ENCODE assay signal across 10 mouse cellular contexts in genomic region chr10:80250573-80250972, GRCm38 (mm10). TPM values are rescaled to one million over a fixed set of nuclear protein-coding genes. Genes with fewer than 3 reads are reported as not detected.
DNase-seq lines count a peak whose midpoint lies in the region; ATAC-seq lines count a peak whose summit lies in the region.
"Had no signal": no experiment of that assay in that cellular context is flagged by ENCODE, and none has a peak within 500 bp of the region (broad histone marks: within the 10 kb centered on the region; RNA-seq: fewer than 3 reads in every experiment).

No protein-coding gene starts in this region.

- H3K4me2 ChIP-seq in heart, embryonic 12.5 days: peak overlapping the region; percentile 88
- H3K4me2 ChIP-seq in embryonic facial prominence, embryonic 11.5 days (ENCODE audit: low read depth, low read length): no peak overlapping the region
- H3K4me2 ChIP-seq in hindbrain, embryonic 16.5 days (ENCODE audit: low read length): peak overlapping the region; percentile 90
- peak overlapping the region; percentile 88 for H3K4me2 ChIP-seq in midbrain, embryonic 13.5 days (replicated peaks)

- peaks cover 37% of the 10 kb centered on the region for H3K36me3 ChIP-seq in heart, embryonic 12.5 days
- H3K36me3 ChIP-seq in embryonic facial prominence, embryonic 11.5 days (replicated peaks; ENCODE audit: control insufficient read depth, insufficient read depth, low read depth, low read length): peaks cover 6% of the 10 kb centered on the region; the same call in 1 of the 2 replicates
- H3K36me3 ChIP-seq in hindbrain, embryonic 16.5 days (ENCODE audit: control insufficient read depth, insufficient read depth, low read length): peaks cover 11% of the 10 kb centered on the region
- H3K36me3 ChIP-seq in midbrain, embryonic 13.5 days: peaks cover 24% of the 10 kb centered on the region

- no peaks in the 10 kb centered on the region for H3K9me3 ChIP-seq in heart, embryonic 12.5 days (replicated peaks)
- no peaks in the 10 kb centered on the region for H3K9me3 ChIP-seq in embryonic facial prominence, embryonic 11.5 days (replicated peaks; ENCODE audit: control insufficient read depth, low read length)
- no peaks in the 10 kb centered on the region for H3K9me3 ChIP-seq in hindbrain, embryonic 16.5 days (ENCODE audit: control insufficient read depth, low read length)
- no peaks in the 10 kb centered on the region for H3K9me3 ChIP-seq in midbrain, embryonic 13.5 days

- peak overlapping the region; percentile 79 for H3K4me3 ChIP-seq in heart, embryonic 12.5 days
- peak overlapping the region; percentile 13; the same call in 1 of the 2 replicates for H3K4me3 ChIP-seq in embryonic facial prominence, embryonic 11.5 days (ENCODE audit: low read depth, low read length)
- H3K4me3 ChIP-seq in hindbrain, embryonic 16.5 days (ENCODE audit: low read length): no peak overlapping the region
- peak overlapping the region; percentile 61 for H3K4me3 ChIP-seq in midbrain, embryonic 13.5 days (replicated peaks)

- no peaks in the 10 kb centered on the region for H3K27me3 ChIP-seq in heart, embryonic 12.5 days (replicated peaks)
- H3K27me3 ChIP-seq in embryonic facial prominence, embryonic 11.5 days (ENCODE audit: control insufficient read depth, insufficient read depth, low read length): no peaks in the 10 kb centered on the region
- H3K27me3 ChIP-seq in hindbrain, embryonic 16.5 days (replicated peaks; ENCODE audit: control insufficient read depth, insufficient read depth, low read length): no peaks in the 10 kb centered on the region
- 0 out of 2 replicates have a peak, but pooled peaks cover 7% of the 10 kb centered on the region for H3K27me3 ChIP-seq in midbrain, embryonic 13.5 days

- ATAC-seq in heart, embryonic 12.5 days (ENCODE audit: insufficient number of reproducible peaks, low FRiP score): no peak
- no peak for ATAC-seq in embryonic facial prominence, embryonic 11.5 days (replicated peaks; ENCODE audit: insufficient number of reproducible peaks, low FRiP score, low TSS enrichment, low read depth)
- ATAC-seq in hindbrain, embryonic 16.5 days: no peak
- ATAC-seq in midbrain, embryonic 13.5 days: no peak
- ATAC-seq: inflammation-experienced regulatory T-cells, adult 6 months had no signal

- 74% methylated on average over 4 of the region's 4 CpGs for WGBS in heart, embryonic 12.5 days
- WGBS in embryonic facial prominence, embryonic 11.5 days: 82% methylated on average over 4 of the region's 4 CpGs
- 86% methylated on average over 4 of the region's 4 CpGs for WGBS in hindbrain, embryonic 16.5 days
- WGBS in midbrain, embryonic 13.5 days: 87% methylated on average over 4 of the region's 4 CpGs

- intact Hi-C loops in left cerebral cortex, postnatal 10 days (cut with DNase I): no loop called here

- H3K27ac ChIP-seq in heart, embryonic 12.5 days (ENCODE audit: poor library complexity, severe bottlenecking): no peak overlapping the region
- no peak overlapping the region for H3K27ac ChIP-seq in embryonic facial prominence, embryonic 11.5 days (replicated peaks; ENCODE audit: low read depth, low read length)
- no peak overlapping the region for H3K27ac ChIP-seq in hindbrain, embryonic 16.5 days (ENCODE audit: low read depth, low read length)
- H3K27ac ChIP-seq in midbrain, embryonic 13.5 days: no peak overlapping the region

- peak overlapping the region; percentile 93; the same call in 1 of the 2 replicates for H3K9ac ChIP-seq in heart, embryonic 12.5 days
- no peak overlapping the region for H3K9ac ChIP-seq in embryonic facial prominence, embryonic 11.5 days (replicated peaks; ENCODE audit: low read length)
- H3K9ac ChIP-seq in hindbrain, embryonic 16.5 days (ENCODE audit: low read depth, low read length): no peak overlapping the region
- no peak overlapping the region for H3K9ac ChIP-seq in midbrain, embryonic 13.5 days (replicated peaks)

- H3K4me1 ChIP-seq in heart, embryonic 12.5 days (replicated peaks): peaks cover 31% of the 10 kb centered on the region
- no peaks in the 10 kb centered on the region; the same call in 1 of the 2 replicates for H3K4me1 ChIP-seq in embryonic facial prominence, embryonic 11.5 days (ENCODE audit: control insufficient read depth, insufficient read depth, low read length)
- H3K4me1 ChIP-seq in hindbrain, embryonic 16.5 days (ENCODE audit: control insufficient read depth, insufficient read depth, low read depth, low read length): peaks cover 15% of the 10 kb centered on the region
- peaks cover 30% of the 10 kb centered on the region for H3K4me1 ChIP-seq in midbrain, embryonic 13.5 days (replicated peaks)

- no peak for DNase-seq in heart, adult 9 months (ENCODE audit: low spot score in 2 of 2)
- no peak for DNase-seq in embryonic facial prominence, embryonic 11.5 days (ENCODE audit: low spot score)
- no peak for DNase-seq in left cerebral cortex, postnatal 10 days (ENCODE audit: extremely low spot score in 1 of 2, low spot score in 2 of 2)
- DNase-seq in layer of hippocampus, postnatal 10 days (ENCODE audit: low spot score in 2 of 2): no peak
- DNase-seq in adrenal gland, postnatal 10 days: no peak
- DNase-seq: thymus, postnatal 36 days had no signal

RNA-seq across cellular contexts. Expression of gene Ndufs7, which starts 1.7 kb away (rescaled TPM):
- 438 and 454 TPM in 2 replicates for polyA plus RNA-seq in heart, embryonic 12.5 days (2016; fragmentation: Nextera tagmentation; extraction: Ambion mirVana)
- 221 and 253 TPM in 2 replicates for polyA plus RNA-seq in embryonic facial prominence, embryonic 11.5 days (2014; fragmentation: Nextera tagmentation; extraction: Ambion mirVana)
- 349 and 361 TPM in 2 replicates for polyA plus RNA-seq in hindbrain, embryonic 16.5 days (2015; fragmentation: Nextera tagmentation; extraction: Ambion mirVana)
- 244 and 265 TPM in 2 replicates for polyA plus RNA-seq in midbrain, embryonic 13.5 days (2015; fragmentation: Nextera tagmentation; extraction: Ambion mirVana)
- 100 to 1,000 TPM; 142 to 161 TPM for total RNA-seq in left cerebral cortex, postnatal 10 days (2021)
- 100 to 1,000 TPM; 143 to 152 TPM for total RNA-seq in layer of hippocampus, postnatal 10 days (2021)
- 100 to 1,000 TPM; 470 to 572 TPM for total RNA-seq in adrenal gland, postnatal 10 days (2021)

RNA-seq across cellular contexts. Expression of gene Gamt, which starts 10.2 kb away (rescaled TPM):
- 55.5 and 58.9 TPM in 2 replicates for polyA plus RNA-seq in heart, embryonic 12.5 days (2016; fragmentation: Nextera tagmentation; extraction: Ambion mirVana)
- 21.9 and 22.4 TPM in 2 replicates for polyA plus RNA-seq in embryonic facial prominence, embryonic 11.5 days (2014; fragmentation: Nextera tagmentation; extraction: Ambion mirVana)
- 31.8 and 32.6 TPM in 2 replicates for polyA plus RNA-seq in hindbrain, embryonic 16.5 days (2015; fragmentation: Nextera tagmentation; extraction: Ambion mirVana)
- 20.9 and 22.3 TPM in 2 replicates for polyA plus RNA-seq in midbrain, embryonic 13.5 days (2015; fragmentation: Nextera tagmentation; extraction: Ambion mirVana)
- 10 to 100 TPM; 25.9 to 26.0 TPM for total RNA-seq in left cerebral cortex, postnatal 10 days (2021)
- total RNA-seq in layer of hippocampus, postnatal 10 days (2021): 10 to 100 TPM; 27.8 to 31.5 TPM
- 100 to 1,000 TPM; 164 to 167 TPM for total RNA-seq in adrenal gland, postnatal 10 days (2021)

RNA-seq across cellular contexts. Expression of gene Dazap1, which starts 10.7 kb away (rescaled TPM):
- 37.4 and 41.9 TPM in 2 replicates for polyA plus RNA-seq in heart, embryonic 12.5 days (2016; fragmentation: Nextera tagmentation; extraction: Ambion mirVana)
- polyA plus RNA-seq in embryonic facial prominence, embryonic 11.5 days (2014; fragmentation: Nextera tagmentation; extraction: Ambion mirVana): 40.9 and 44.7 TPM in 2 replicates
- 38.4 and 38.5 TPM in 2 replicates for polyA plus RNA-seq in hindbrain, embryonic 16.5 days (2015; fragmentation: Nextera tagmentation; extraction: Ambion mirVana)
- 62.9 and 66.1 TPM in 2 replicates for polyA plus RNA-seq in midbrain, embryonic 13.5 days (2015; fragmentation: Nextera tagmentation; extraction: Ambion mirVana)
- 10 to 100 TPM; 95.2 to 98.6 TPM for total RNA-seq in left cerebral cortex, postnatal 10 days (2021)
- 10 to 100 TPM; 94.6 to 96.3 TPM for total RNA-seq in layer of hippocampus, postnatal 10 days (2021)
- total RNA-seq in adrenal gland, postnatal 10 days (2021): 100 to 1,000 TPM in 1 of 2 experiments, 10 to 100 TPM in 1; 93.6 to 121 TPM

RNA-seq across cellular contexts. Expression of gene Mum1, which starts 24.3 kb away (rescaled TPM):
- 43.0 and 45.9 TPM in 2 replicates for polyA plus RNA-seq in heart, embryonic 12.5 days (2016; fragmentation: Nextera tagmentation; extraction: Ambion mirVana)
- polyA plus RNA-seq in embryonic facial prominence, embryonic 11.5 days (2014; fragmentation: Nextera tagmentation; extraction: Ambion mirVana): 75.1 and 94.3 TPM in 2 replicates
- polyA plus RNA-seq in hindbrain, embryonic 16.5 days (2015; fragmentation: Nextera tagmentation; extraction: Ambion mirVana): 38.0 and 38.7 TPM in 2 replicates
- 91.4 and 98.4 TPM in 2 replicates for polyA plus RNA-seq in midbrain, embryonic 13.5 days (2015; fragmentation: Nextera tagmentation; extraction: Ambion mirVana)
- 10 to 100 TPM; 43.5 to 45.3 TPM for total RNA-seq in left cerebral cortex, postnatal 10 days (2021)
- total RNA-seq in layer of hippocampus, postnatal 10 days (2021): 10 to 100 TPM; 40.3 to 46.6 TPM
- 10 to 100 TPM; 26.5 to 39.2 TPM for total RNA-seq in adrenal gland, postnatal 10 days (2021)

RNA-seq across cellular contexts. Expression of gene Rps15, which starts 41.7 kb away (rescaled TPM):
- polyA plus RNA-seq in heart, embryonic 12.5 days (2016; fragmentation: Nextera tagmentation; extraction: Ambion mirVana): 577 and 591 TPM in 2 replicates
- 886 and 948 TPM in 2 replicates for polyA plus RNA-seq in embryonic facial prominence, embryonic 11.5 days (2014; fragmentation: Nextera tagmentation; extraction: Ambion mirVana)
- 491 and 527 TPM in 2 replicates for polyA plus RNA-seq in hindbrain, embryonic 16.5 days (2015; fragmentation: Nextera tagmentation; extraction: Ambion mirVana)
- 631 and 653 TPM in 2 replicates for polyA plus RNA-seq in midbrain, embryonic 13.5 days (2015; fragmentation: Nextera tagmentation; extraction: Ambion mirVana)
- 100 to 1,000 TPM; 784 to 803 TPM for total RNA-seq in left cerebral cortex, postnatal 10 days (2021)
- total RNA-seq in layer of hippocampus, postnatal 10 days (2021): 100 to 1,000 TPM; 733 to 857 TPM
- total RNA-seq in adrenal gland, postnatal 10 days (2021): 1,000 to 10,000 TPM; 1,216 to 1,243 TPM
